Mouse (Mus musculus) forebrain, embryonic 13.5 days (tissue): ENCODE data around the gene Fgfr3. TPM values are rescaled to one million over a fixed set of nuclear protein-coding genes. Genes with fewer than 3 reads are reported as not detected.
A peak's percentile ranks its signal among the peaks of the same experiment; 100 is the strongest.

Experiments
- ATAC-seq: fragments of 200-750 bp; cut with Nextera tagmentation; 2 replicates; pipeline ENCODE4 v1.8.0; 2017
- H3K27ac ChIP-seq: fragments of 300-500 bp; sonication (generic); 2 replicates; pipeline ENCODE4 v1.5.1; 2015; ENCODE audit warnings: inconsistent platforms, mild to moderate bottlenecking, moderate library complexity
- H3K27me3 ChIP-seq: fragments of 300-500 bp; sonication (generic); 2 replicates; pipeline ENCODE4 v1.6.1; 2015; ENCODE audit warnings: mild to moderate bottlenecking, inconsistent platforms
- H3K36me3 ChIP-seq: fragments of 300-500 bp; sonication (generic); 2 replicates; pipeline ENCODE4 v1.6.1; 2015; ENCODE audit warnings: mild to moderate bottlenecking, inconsistent platforms; ENCODE audit not compliant: poor library complexity, severe bottlenecking
- H3K4me1 ChIP-seq: fragments of 300-500 bp; sonication (generic); 2 replicates; pipeline ENCODE4 v1.6.1; 2015; ENCODE audit warnings: inconsistent platforms
- H3K4me2 ChIP-seq: fragments of 300-500 bp; sonication (generic); 2 replicates; pipeline ENCODE4 v1.6.1; 2015; ENCODE audit warnings: inconsistent platforms, mild to moderate bottlenecking, moderate library complexity
- H3K4me3 ChIP-seq: fragments of 300-500 bp; sonication (generic); 2 replicates; pipeline ENCODE4 v1.5.1; 2015; ENCODE audit warnings: mild to moderate bottlenecking, inconsistent platforms
- H3K9ac ChIP-seq: fragments of 300-500 bp; sonication (generic); 2 replicates; pipeline ENCODE4 v1.6.1; 2015; ENCODE audit warnings: mild to moderate bottlenecking, inconsistent platforms
- H3K9me3 ChIP-seq: fragments of 300-500 bp; sonication (generic); replicated peaks from 2 replicates; pipeline ENCODE4 v1.6.1; 2016; ENCODE audit warnings: inconsistent platforms
- WGBS: fragments of 180-500 bp; shearing (Covaris S2); methylation state at CpG from one replicate; pipeline ENCODE4 v1.1.7; 2015; 5-methylcytosine and 5-hydroxymethylcytosine counted together
- polyA plus RNA-seq: library from polyadenylated mRNA; unstranded; fragments of >200 nt; fragmentation: Nextera tagmentation; extraction: Ambion mirVana; gene quantifications from 2 replicates; pipeline ENCODE4 v1.2.1, GENCODE M21; 2015

The Fgfr3 gene
- 59.5 and 81.3 TPM in 2 replicates for polyA plus RNA-seq

- Histone ChIP-seq H3K27me3 (peaks cover 39% of the 10 kb centered on the region), H3K4me2 (peak within 1 kb of the TSS; percentile 84), H3K4me1 (peaks cover 54% of the 10 kb centered on the region)
These were observed at the start of gene Fgfr3 for GRCm38 (mm10) chr5:33721541-33722265. Gene Fgfr3, plus strand, starts transcription at chr5:33721674.

GRCm38 (mm10) chr5:33674439-33674838 is 47.0 kb upstream of the Fgfr3 start:
- no peaks in the 10 kb centered on the region for H3K9me3 ChIP-seq
- 28% methylated on average over 3 of the region's 3 CpGs for WGBS
- ATAC-seq = peak; percentile 63

More at GRCm38 (mm10) chr5:33721541-33722265, at the start of gene Fgfr3:
- peak within 1 kb of the TSS; percentile 62 for H3K4me3 ChIP-seq
- H3K27ac ChIP-seq = peak within 1 kb of the TSS; percentile 91
- H3K9ac ChIP-seq = peak within 1 kb of the TSS; percentile 89
- under 1% methylated on average over 70 of the region's 73 CpGs for WGBS
- ATAC-seq = peak; percentile 77
- peaks cover 10% of the 10 kb centered on the region for H3K36me3 ChIP-seq
- no peaks in the 10 kb centered on the region for H3K9me3 ChIP-seq

GRCm38 (mm10) chr5:33675964-33676363 is 45.5 kb upstream of the Fgfr3 start:
- 0 out of 2 replicates have a peak, but pooled peaks have one; percentile 41 for ATAC-seq
- H3K27ac ChIP-seq = no peak overlapping the region
- WGBS = 0% methylated on average over 1 of the region's 1 CpGs

More at GRCm38 (mm10) chr5:33674439-33674838, 47.0 kb upstream of the Fgfr3 start:
- Histone ChIP-seq H3K9ac (peak overlapping the region; percentile 26; the same call in 1 of the 2 replicates), H3K4me1 (peaks cover 13% of the 10 kb centered on the region), H3K4me2 (no peak overlapping the region), H3K4me3 (no peak overlapping the region), H3K27me3 (no peaks in the 10 kb centered on the region), H3K36me3 (peaks cover 37% of the 10 kb centered on the region), H3K27ac (peak overlapping the region; percentile 33; the same call in 1 of the 2 replicates)

GRCm38 (mm10) chr5:33678244-33678643 is 43.2 kb upstream of the Fgfr3 start:
- no peak overlapping the region for H3K4me2 ChIP-seq

More at GRCm38 (mm10) chr5:33675964-33676363, 45.5 kb upstream of the Fgfr3 start:
- Histone ChIP-seq H3K4me1 (peaks cover 13% of the 10 kb centered on the region), H3K9ac (no peak overlapping the region), H3K27me3 (no peaks in the 10 kb centered on the region), H3K4me2 (no peak overlapping the region), H3K9me3 (no peaks in the 10 kb centered on the region), H3K36me3 (peaks cover 22% of the 10 kb centered on the region), H3K4me3 (no peak overlapping the region)

GRCm38 (mm10) chr5:33681044-33681443 is 40.4 kb upstream of the Fgfr3 start:
- Histone ChIP-seq H3K9me3 (no peaks in the 10 kb centered on the region), H3K9ac (peak overlapping the region; percentile 12; the same call in 1 of the 2 replicates), H3K36me3 (no peaks in the 10 kb centered on the region), H3K4me1 (peaks cover 18% of the 10 kb centered on the region; the same call in 1 of the 2 replicates), H3K27me3 (0 out of 2 replicates have a peak, but pooled peaks cover 5% of the 10 kb centered on the region), H3K27ac (no peak overlapping the region), H3K4me3 (no peak overlapping the region), H3K4me2 (no peak overlapping the region)
- no peak for ATAC-seq
- WGBS = 63% methylated on average over 3 of the region's 3 CpGs

More at GRCm38 (mm10) chr5:33678244-33678643, 43.2 kb upstream of the Fgfr3 start:
- 87% methylated on average over 5 of the region's 5 CpGs for WGBS
- Histone ChIP-seq H3K4me3 (no peak overlapping the region), H3K4me1 (peaks cover 18% of the 10 kb centered on the region), H3K27me3 (no peaks in the 10 kb centered on the region), H3K9me3 (no peaks in the 10 kb centered on the region), H3K36me3 (peaks cover 3% of the 10 kb centered on the region), H3K9ac (no peak overlapping the region), H3K27ac (no peak overlapping the region)
- no peak for ATAC-seq

GRCm38 (mm10) chr5:33681611-33682388 is 39.7 kb upstream of the Fgfr3 start:
- ATAC-seq = no peak
- no peak overlapping the region for H3K4me2 ChIP-seq
- H3K27me3 ChIP-seq = peaks cover 5% of the 10 kb centered on the region; the same call in 1 of the 2 replicates
- no peaks in the 10 kb centered on the region for H3K9me3 ChIP-seq
- H3K4me3 ChIP-seq = no peak overlapping the region
- H3K4me1 ChIP-seq = peaks cover 19% of the 10 kb centered on the region; the same call in 1 of the 2 replicates
- 82% methylated on average over 15 of the region's 15 CpGs for WGBS
- H3K36me3 ChIP-seq = no peaks in the 10 kb centered on the region
- peak overlapping the region; percentile 12; the same call in 1 of the 2 replicates for H3K9ac ChIP-seq
- no peak overlapping the region for H3K27ac ChIP-seq

GRCm38 (mm10) chr5:33682963-33683362 is 38.5 kb upstream of the Fgfr3 start:
- H3K9me3 ChIP-seq = no peaks in the 10 kb centered on the region
- no peak for ATAC-seq
- no peak overlapping the region for H3K27ac ChIP-seq
- WGBS = 59% methylated on average over 4 of the region's 4 CpGs
- H3K27me3 ChIP-seq = peaks cover 5% of the 10 kb centered on the region; the same call in 1 of the 2 replicates
- no peaks in the 10 kb centered on the region for H3K36me3 ChIP-seq
- no peak overlapping the region for H3K4me3 ChIP-seq
- H3K4me1 ChIP-seq = peaks cover 31% of the 10 kb centered on the region
- no peak overlapping the region for H3K4me2 ChIP-seq
- no peak overlapping the region for H3K9ac ChIP-seq

GRCm38 (mm10) chr5:33683897-33684652 is 37.4 kb upstream of the Fgfr3 start:
- H3K9me3 ChIP-seq = no peaks in the 10 kb centered on the region
- H3K9ac ChIP-seq = peak overlapping the region; percentile 21; the same call in 1 of the 2 replicates
- peak; percentile 75 for ATAC-seq
- no peak overlapping the region for H3K4me2 ChIP-seq
- no peak overlapping the region for H3K4me3 ChIP-seq
- H3K27ac ChIP-seq = 0 out of 2 replicates have a peak overlapping the region, but pooled peaks have one; percentile 0
- 50% methylated on average over 7 of the region's 7 CpGs for WGBS
- peaks cover 5% of the 10 kb centered on the region; the same call in 1 of the 2 replicates for H3K27me3 ChIP-seq
- H3K36me3 ChIP-seq = no peaks in the 10 kb centered on the region
- H3K4me1 ChIP-seq = peaks cover 42% of the 10 kb centered on the region

GRCm38 (mm10) chr5:33684932-33685331 is 36.5 kb upstream of the Fgfr3 start:
- H3K36me3 ChIP-seq = no peaks in the 10 kb centered on the region
- H3K27ac ChIP-seq = no peak overlapping the region
- no peak overlapping the region for H3K9ac ChIP-seq
- ATAC-seq = no peak
- peaks cover 50% of the 10 kb centered on the region for H3K4me1 ChIP-seq
- no peak overlapping the region for H3K4me3 ChIP-seq
- WGBS = 88% methylated on average over 4 of the region's 4 CpGs
- no peak overlapping the region for H3K4me2 ChIP-seq
- peaks cover 5% of the 10 kb centered on the region; the same call in 1 of the 2 replicates for H3K27me3 ChIP-seq
- no peaks in the 10 kb centered on the region for H3K9me3 ChIP-seq

GRCm38 (mm10) chr5:33687142-33687541 is 34.3 kb upstream of the Fgfr3 start:
- Histone ChIP-seq H3K27me3 (peaks cover 18% of the 10 kb centered on the region; the same call in 1 of the 2 replicates), H3K9ac (no peak overlapping the region), H3K4me3 (no peak overlapping the region), H3K9me3 (no peaks in the 10 kb centered on the region), H3K4me1 (peaks cover 63% of the 10 kb centered on the region), H3K27ac (no peak overlapping the region), H3K4me2 (no peak overlapping the region), H3K36me3 (no peaks in the 10 kb centered on the region)
- WGBS = 74% methylated on average over 4 of the region's 4 CpGs
- no peak for ATAC-seq
